Mouse (Mus musculus) CH12.LX (cell line): ENCODE data around the gene Klk11. TPM values are rescaled to one million over a fixed set of nuclear protein-coding genes. Genes with fewer than 3 reads are reported as not detected.

Experiments used
- DNase-seq: peaks from one replicate; pipeline ENCODE4 v3.0.0-alpha.2; 2013; ENCODE audit errors: extremely low read depth
- H3K27ac ChIP-seq: 2 replicates; pipeline ENCODE4 v1.5.1; 2012; ENCODE audit warnings: low read depth, mild to moderate bottlenecking, control low read depth, moderate library complexity; ENCODE audit not compliant: insufficient read depth
- H3K27me3 ChIP-seq: replicated peaks from 2 replicates; pipeline ENCODE3; 2012; ENCODE audit warnings: inconsistent platforms
- H3K36me3 ChIP-seq, 2 experiments: replicated peaks in 1 of 2; 2 replicates each; pipeline versions ENCODE3 to v1.6.1; 2012; ENCODE audit warnings: inconsistent platforms in 1 of 2, low read length in 1 of 2, mild to moderate bottlenecking in 1 of 2, mixed read lengths in 1 of 2, moderate library complexity in 1 of 2; ENCODE audit not compliant: control insufficient read depth in 1 of 2, insufficient read depth in 1 of 2
- H3K4me1 ChIP-seq, 2 experiments: 2 replicates each; pipeline ENCODE4 v1.6.1; 2012; ENCODE audit warnings: inconsistent platforms in 1 of 2, moderate library complexity in 1 of 2; ENCODE audit not compliant: insufficient read depth in 2 of 2, control insufficient read depth in 1 of 2
- H3K4me2 ChIP-seq: 2 replicates; pipeline ENCODE4 v1.6.1; 2012; ENCODE audit warnings: low read depth, mild to moderate bottlenecking, control low read depth; ENCODE audit not compliant: poor library complexity, insufficient read depth, severe bottlenecking
- H3K4me3 ChIP-seq, 3 experiments: fragments of 150-350 bp in 1 of 3; sonication (generic) in 1 of 3; replicated peaks in 1 of 3; 2 replicates each; pipeline versions ENCODE3 to v1.5.1; 2011 to 2012; ENCODE audit warnings: low read depth in 2 of 3, low read length in 2 of 3, mild to moderate bottlenecking in 2 of 3, moderate library complexity in 2 of 3, control low read depth in 1 of 3, improper control_type of control experiment in 1 of 3, inconsistent platforms in 1 of 3, mixed read lengths in 1 of 3; ENCODE audit not compliant: poor library complexity in 1 of 3
- H3K79me2 ChIP-seq: replicated peaks from 2 replicates; pipeline ENCODE4 v1.6.1; 2012; ENCODE audit warnings: mild to moderate bottlenecking, moderate library complexity; ENCODE audit not compliant: control insufficient read depth, poor library complexity, insufficient read depth, severe bottlenecking; ENCODE audit errors: extremely low read depth
- H3K9ac ChIP-seq: 2 replicates; pipeline ENCODE4 v1.6.1; 2012; ENCODE audit warnings: low read depth, mild to moderate bottlenecking, control low read depth, moderate library complexity; ENCODE audit not compliant: insufficient read depth
- H3K9me3 ChIP-seq: replicated peaks from 2 replicates; pipeline ENCODE3; 2012; ENCODE audit warnings: low read length, inconsistent platforms, mixed read lengths
- BHLHE40 ChIP-seq: IDR thresholded peaks from 2 replicates; pipeline ENCODE4 v1.6.1; 2011; ENCODE audit warnings: mild to moderate bottlenecking, low read depth, low read length, improper control_type of control experiment
- CHD2 ChIP-seq: IDR thresholded peaks from 2 replicates; pipeline ENCODE4 v1.6.1; 2011; ENCODE audit warnings: low read length, improper control_type of control experiment
- CTCF ChIP-seq, 2 experiments: IDR thresholded peaks in 1 of 2; conservative IDR thresholded peaks in 1 of 2; 2 replicates each; pipeline ENCODE4 v1.5.1; 2011 to 2012; ENCODE audit warnings: low read depth in 2 of 2, low read length in 2 of 2, improper control_type of control experiment in 1 of 2, inconsistent platforms in 1 of 2, mild to moderate bottlenecking in 1 of 2, moderate library complexity in 1 of 2
- E2F4 ChIP-seq: IDR thresholded peaks from 2 replicates; pipeline ENCODE4 v1.6.1; 2011; ENCODE audit warnings: low read depth, low read length, improper control_type of control experiment; ENCODE audit not compliant: insufficient replicate concordance
- GABPA ChIP-seq: IDR thresholded peaks from 2 replicates; pipeline ENCODE4 v1.6.1; 2012; ENCODE audit warnings: low read depth, low read length, improper control_type of control experiment, inconsistent platforms; ENCODE audit not compliant: insufficient replicate concordance
- HCFC1 ChIP-seq: IDR thresholded peaks from 2 replicates; pipeline ENCODE4 v1.6.1; 2012; ENCODE audit warnings: low read depth, mild to moderate bottlenecking, inconsistent platforms, low read length, improper control_type of control experiment
- IRF4 ChIP-seq: IDR thresholded peaks from 2 replicates; pipeline ENCODE4 v1.6.1; 2014; ENCODE audit warnings: low read depth, mild to moderate bottlenecking, inconsistent platforms, low read length, improper control_type of control experiment
- JUND ChIP-seq: conservative IDR thresholded peaks from 2 replicates; pipeline ENCODE4 v1.6.1; 2011; ENCODE audit warnings: low read depth, low read length, improper control_type of control experiment
- MAFK ChIP-seq: IDR thresholded peaks from 2 replicates; pipeline ENCODE4 v1.6.1; 2011; ENCODE audit warnings: low read length, improper control_type of control experiment; ENCODE audit not compliant: insufficient replicate concordance
- MEF2A ChIP-seq: IDR thresholded peaks from 2 replicates; pipeline ENCODE4 v1.6.1; 2014; ENCODE audit warnings: low read depth, mild to moderate bottlenecking, inconsistent platforms, low read length, improper control_type of control experiment, borderline replicate concordance
- MXI1 ChIP-seq: IDR thresholded peaks from 2 replicates; pipeline ENCODE4 v1.6.1; 2011; ENCODE audit warnings: mild to moderate bottlenecking, low read depth, low read length, improper control_type of control experiment
- NELFE ChIP-seq: IDR thresholded peaks from 2 replicates; pipeline ENCODE4 v1.6.1; 2011; ENCODE audit warnings: low read depth, low read length, improper control_type of control experiment
- PAX5 ChIP-seq: IDR thresholded peaks from 2 replicates; pipeline ENCODE4 v1.6.1; 2012; ENCODE audit warnings: low read length, inconsistent platforms, mixed read lengths
- POLR2A ChIP-seq: IDR thresholded peaks from 2 replicates; pipeline ENCODE4 v1.6.1; 2011; ENCODE audit warnings: low read depth, mild to moderate bottlenecking, improper control_type of control experiment, low read length
- POLR2AphosphoS2 ChIP-seq: IDR thresholded peaks from 2 replicates; pipeline ENCODE4 v1.6.1; 2011; ENCODE audit warnings: low read depth, low read length, improper control_type of control experiment
- RAD21 ChIP-seq: IDR thresholded peaks from 2 replicates; pipeline ENCODE4 v1.6.1; 2011; ENCODE audit warnings: low read depth, mild to moderate bottlenecking, low read length, improper control_type of control experiment, moderate library complexity
- RCOR1 ChIP-seq: conservative IDR thresholded peaks from 2 replicates; pipeline ENCODE4 v1.6.1; 2012; ENCODE audit warnings: low read depth, mild to moderate bottlenecking, inconsistent platforms, low read length, improper control_type of control experiment
- SIN3A ChIP-seq: IDR thresholded peaks from 2 replicates; pipeline ENCODE4 v1.6.1; 2012; ENCODE audit warnings: low read length, improper control_type of control experiment, inconsistent platforms
- SMC3 ChIP-seq: IDR thresholded peaks from 2 replicates; pipeline ENCODE4 v1.6.1; 2011; ENCODE audit warnings: low read depth, low read length, improper control_type of control experiment
- TBP ChIP-seq: conservative IDR thresholded peaks from 2 replicates; pipeline ENCODE4 v1.6.1; 2011; ENCODE audit warnings: low read depth, low read length, improper control_type of control experiment
- USF2 ChIP-seq: conservative IDR thresholded peaks from 2 replicates; pipeline ENCODE4 v1.6.1; 2011; ENCODE audit warnings: low read depth, low read length, improper control_type of control experiment
- ZKSCAN1 ChIP-seq: IDR thresholded peaks from 2 replicates; pipeline ENCODE4 v1.6.1; 2012; ENCODE audit warnings: low read depth, inconsistent platforms, low read length, improper control_type of control experiment, borderline replicate concordance
- ZMIZ1 ChIP-seq: IDR thresholded peaks from 2 replicates; pipeline ENCODE4 v1.6.1; 2012; ENCODE audit warnings: low read depth, mild to moderate bottlenecking, inconsistent platforms, low read length, improper control_type of control experiment
- dilution Hi-C: fragments of 300-500 bp; cut with MboI; formaldehyde crosslinking; loops from 2 replicates; pipeline ENCODE4 v1.14.3; 2020; ENCODE audit warnings: low sequenced_read_pairs; ENCODE audit not compliant: extremely low pct_unique_long_range_greater_than_20kb, extremely low pct_ligation_motif_present
- in situ Hi-C: fragments of 300-500 bp; cut with MboI; formaldehyde crosslinking; loops from 3 replicates; pipeline ENCODE4 v1.14.3; 2019; ENCODE audit warnings: low sequenced_read_pairs, low pct_ligation_motif_present, low pct_unique_long_range_greater_than_20kb, mixed read lengths
- polyA plus RNA-seq: library from polyadenylated mRNA; unstranded; fragments of >175 nt; gene quantifications from 2 replicates; pipeline ENCODE4 v1.2.1, GENCODE M21; 2012; ENCODE audit warnings: low read depth; ENCODE audit not compliant: insufficient read length
- total RNA-seq, 2 experiments: library from RNA; depleted of rRNA; stranded (reverse); fragments of 300-350 nt in 1 of 2; fragments of >200 nt in 1 of 2; gene quantifications; 2 replicates each; pipeline ENCODE4 v1.2.3; 2012 to 2014

Gene Klk11
- total RNA-seq (2012; rRNA removed): not detected in 2 replicates
- total RNA-seq (2014; rRNA removed): not detected in 2 replicates
- not detected in 2 replicates for polyA plus RNA-seq

GRCm38 (mm10) chr7:43774364-43774763, at the start of gene Klk11:
Gene Klk11, plus strand, starts transcription at chr7:43774604.
- dilution Hi-C loops (no loop called here), in situ Hi-C loops (no loop called here)
- no peak within 1 kb of the TSS for H3K9ac ChIP-seq
- H3K27me3 ChIP-seq: peaks cover 87% of the 10 kb centered on the region
- no peaks in the 10 kb centered on the region for H3K79me2 ChIP-seq
- H3K4me3 ChIP-seq: no peak within 1 kb of the TSS
- no peak within 1 kb of the TSS for H3K27ac ChIP-seq
- TF ChIP-seq ZMIZ1 (no peak), RCOR1 (no peak), POLR2A (no peak), MEF2A (no peak), PAX5 (no peak), USF2 (no peak), SIN3A (no peak), ZKSCAN1 (no peak), JUND (no peak), CHD2 (no peak), TBP (no peak), POLR2AphosphoS2 (no peak), SMC3 (no peak), E2F4 (no peak), MXI1 (no peak), MAFK (no peak), RAD21 (no peak), BHLHE40 (no peak), HCFC1 (no peak), CTCF (conservative IDR thresholded peaks at IDR 0.05 in 1 of 2, IDR thresholded peaks at IDR 0.05 in 1 of 2; ENCODE audit: low read depth in 2 of 2, low read length in 2 of 2) (no peak)
- no peaks in the 10 kb centered on the region for H3K4me1 ChIP-seq
- H3K36me3 ChIP-seq: no peaks in the 10 kb centered on the region
- H3K9me3 ChIP-seq: no peaks in the 10 kb centered on the region
- no peak within 1 kb of the TSS for H3K4me2 ChIP-seq
- DNase-seq: no peak

- no peak for DNase-seq
- in situ Hi-C loops: no loop called here
- H3K4me2 ChIP-seq: no peak overlapping the region
- TF ChIP-seq JUND (no peak), SMC3 (no peak), POLR2A (no peak), BHLHE40 (no peak), SIN3A (no peak), NELFE (no peak), GABPA (no peak), PAX5 (no peak), IRF4 (no peak)
- TF ChIP-seq, all 38 proteins: peak for 0
- Histone ChIP-seq H3K4me1 (no peaks in the 10 kb centered on the region), H3K9me3 (no peaks in the 10 kb centered on the region), H3K79me2 (no peaks in the 10 kb centered on the region), H3K9ac (no peak overlapping the region), H3K4me3 (no peak overlapping the region), H3K27ac (no peak overlapping the region), H3K36me3 (no peaks in the 10 kb centered on the region), H3K27me3 (peaks cover 50% of the 10 kb centered on the region)
- dilution Hi-C loops: no loop called here
These were observed 26.6 kb upstream of the Klk11 start for GRCm38 (mm10) chr7:43747788-43748187.
